Mouse (Mus musculus) liver, postnatal 0 days (tissue): Measurements from ENCODE around the gene Lsm3.

Experiments used
- CTCF ChIP-seq: sonication (generic); IDR thresholded peaks from 2 replicates; pipeline ENCODE4 v1.5.1; 2016; ENCODE audit warnings: antibody characterized with exemption, low read depth
- EP300 ChIP-seq: IDR thresholded peaks from 2 replicates; pipeline ENCODE4 v1.6.1; 2016; ENCODE audit warnings: antibody characterized with exemption, low read depth, mild to moderate bottlenecking

GRCm38 (mm10) chr6:91506036-91506435, 9.7 kb upstream of the Lsm3 start:
- TF ChIP-seq CTCF (no peak), EP300 (no peak)
